Mouse (Mus musculus) subcutaneous adipose tissue, adult 2 months (tissue): ENCODE results near the gene Ankrd36. TPM values are rescaled to one million over a fixed set of nuclear protein-coding genes. Genes with fewer than 3 reads are reported as not detected.

Source experiments
- polyA plus RNA-seq: library from polyadenylated mRNA; depleted of rRNA; stranded (reverse); fragments of >200 nt; gene quantifications from 2 replicates; pipeline ENCODE4 v1.2.3, GENCODE M21; 2012; ENCODE audit warnings: low replicate concordance; rRNA removed

The Ankrd36 gene
- not detected in 2 replicates for polyA plus RNA-seq

DNA sequence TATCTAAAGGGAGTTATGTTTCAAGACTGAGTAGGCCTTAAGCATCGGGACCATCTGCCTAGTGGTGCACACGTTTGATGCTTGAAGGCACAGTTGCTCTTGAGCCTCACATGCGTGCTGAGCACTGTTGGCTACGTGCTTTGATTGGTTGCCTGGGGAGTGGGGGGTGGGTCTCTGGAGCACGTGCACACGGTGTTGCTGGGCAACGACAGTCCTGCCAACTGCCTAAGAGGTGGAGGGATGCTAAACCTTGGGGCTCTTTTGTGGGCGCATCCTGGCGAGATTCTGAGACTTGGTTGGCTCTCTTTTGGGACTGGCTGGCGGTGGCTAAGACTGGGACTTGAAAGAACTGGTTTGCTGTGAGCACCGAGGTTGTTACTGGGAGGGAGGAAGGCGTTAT is at the start of gene Ankrd36:
Gene Ankrd36 (plus strand): TSS at position 211 of the 400 bp plus-strand sequence.

GRCm38 (mm10) chr11:5520412-5521265 is 48.8 kb upstream of the Ankrd36 start, which contains the start of gene Xbp1:
TSS of gene Xbp1 (plus strand) at chr11:5520659.

GRCm38 (mm10) chr11:5541799-5542481 is 27.5 kb upstream of the Ankrd36 start, which contains the start of gene Ccdc117:
TSS of gene Ccdc117 (minus strand) at chr11:5542187.

GRCm38 (mm10) chr11:5715630-5716105 is 146.2 kb downstream of the Ankrd36 start, which contains the start of gene Mrps24:
TSS of gene Mrps24 (minus strand) at chr11:5715680.

Other genes starting within 250 kb of the Ankrd36 start
- gene Znrf3, start 124.8 kb upstream of the Ankrd36 start, polyA plus RNA-seq: 3.6 and 14.0 TPM in 2 replicates
- 123 and 215 TPM in 2 replicates for gene Xbp1, start 49.0 kb upstream of the Ankrd36 start, polyA plus RNA-seq
- gene Ccdc117, start 27.5 kb upstream of the Ankrd36 start, polyA plus RNA-seq: 6.2 and 12.3 TPM in 2 replicates
- 107 and 215 TPM in 2 replicates for gene Mrps24, start 146.0 kb downstream of the Ankrd36 start, polyA plus RNA-seq
- gene Urgcp, start 192.7 kb downstream of the Ankrd36 start, polyA plus RNA-seq: 24.1 and 32.3 TPM in 2 replicates
- gene Dbnl, start 218.8 kb downstream of the Ankrd36 start, polyA plus RNA-seq: 56.4 and 73.3 TPM in 2 replicates
- gene Pgam2, start 234.0 kb downstream of the Ankrd36 start, polyA plus RNA-seq: 0.72 and 0.75 TPM in 2 replicates